Mouse (Mus musculus) brain, embryonic 14.5 days (tissue): ENCODE data around the gene Crybg1. TPM values are rescaled to one million over a fixed set of nuclear protein-coding genes. Genes with fewer than 3 reads are reported as not detected.
A peak's percentile ranks its signal among the peaks of the same experiment; 100 is the strongest.

Experiments used
- DNase-seq: peaks from one replicate; pipeline ENCODE4 v3.0.0-alpha.2; 2011; ENCODE audit warnings: low read depth
- CTCF ChIP-seq: fragments of 200-500 bp; IDR thresholded peaks from 2 replicates; pipeline ENCODE4 v1.5.1; 2012; ENCODE audit warnings: inconsistent platforms, mild to moderate bottlenecking, moderate library complexity, borderline replicate concordance; ENCODE audit not compliant: insufficient read depth, insufficient read length; ENCODE audit errors: extremely low read depth
- POLR2A ChIP-seq: fragments of 200-500 bp; IDR thresholded peaks from 2 replicates; pipeline ENCODE4 v1.6.1; 2012; ENCODE audit warnings: mild to moderate bottlenecking, inconsistent platforms, borderline replicate concordance; ENCODE audit not compliant: poor library complexity, insufficient read depth, insufficient read length, severe bottlenecking; ENCODE audit errors: extremely low read depth
- polyA plus RNA-seq: library from polyadenylated mRNA; depleted of rRNA; stranded (reverse); fragments of >200 nt; gene quantifications from 2 replicates; pipeline ENCODE4 v1.2.3, GENCODE M21; 2012; rRNA removed

Gene Crybg1
- polyA plus RNA-seq, 1 experiment: 0.36 TPM

GRCm38 (mm10) chr10:43916737-43917136 lies 231.9 kb downstream of the Crybg1 start:
- no peak for TF ChIP-seq CTCF
- TF ChIP-seq POLR2A: no peak
- DNase-seq: no peak

- TF ChIP-seq CTCF (no peak), POLR2A (no peak)
- no peak for DNase-seq
These were observed 232.5 kb downstream of the Crybg1 start for GRCm38 (mm10) chr10:43916181-43916580.

DNA sequence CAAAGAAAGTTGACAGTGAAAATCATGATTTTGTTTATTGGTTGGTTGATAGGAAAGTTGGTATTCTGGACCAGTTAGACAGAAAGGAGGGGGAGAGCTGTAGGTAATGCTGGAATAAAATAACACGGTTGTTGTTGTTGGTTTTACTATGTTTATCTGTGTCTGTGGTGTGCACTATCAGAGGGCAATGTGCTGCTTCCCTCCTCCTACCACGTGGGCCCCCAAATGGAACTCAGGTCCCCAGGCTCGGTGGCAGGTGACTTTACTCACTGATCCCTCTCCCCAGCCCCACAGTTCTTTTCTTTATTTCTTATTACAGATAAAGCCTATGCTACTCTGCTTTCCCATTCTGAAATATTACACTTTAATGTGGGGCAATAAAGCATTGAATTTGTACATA lies 236.4 kb downstream of the Crybg1 start:
- no peak for TF ChIP-seq CTCF
- TF ChIP-seq POLR2A: no peak
- no peak for DNase-seq

GRCm38 (mm10) chr10:43910873-43911142 lies 237.8 kb downstream of the Crybg1 start:
- no peak for TF ChIP-seq CTCF
- TF ChIP-seq POLR2A: no peak
- DNase-seq: peak; percentile 3

DNA sequence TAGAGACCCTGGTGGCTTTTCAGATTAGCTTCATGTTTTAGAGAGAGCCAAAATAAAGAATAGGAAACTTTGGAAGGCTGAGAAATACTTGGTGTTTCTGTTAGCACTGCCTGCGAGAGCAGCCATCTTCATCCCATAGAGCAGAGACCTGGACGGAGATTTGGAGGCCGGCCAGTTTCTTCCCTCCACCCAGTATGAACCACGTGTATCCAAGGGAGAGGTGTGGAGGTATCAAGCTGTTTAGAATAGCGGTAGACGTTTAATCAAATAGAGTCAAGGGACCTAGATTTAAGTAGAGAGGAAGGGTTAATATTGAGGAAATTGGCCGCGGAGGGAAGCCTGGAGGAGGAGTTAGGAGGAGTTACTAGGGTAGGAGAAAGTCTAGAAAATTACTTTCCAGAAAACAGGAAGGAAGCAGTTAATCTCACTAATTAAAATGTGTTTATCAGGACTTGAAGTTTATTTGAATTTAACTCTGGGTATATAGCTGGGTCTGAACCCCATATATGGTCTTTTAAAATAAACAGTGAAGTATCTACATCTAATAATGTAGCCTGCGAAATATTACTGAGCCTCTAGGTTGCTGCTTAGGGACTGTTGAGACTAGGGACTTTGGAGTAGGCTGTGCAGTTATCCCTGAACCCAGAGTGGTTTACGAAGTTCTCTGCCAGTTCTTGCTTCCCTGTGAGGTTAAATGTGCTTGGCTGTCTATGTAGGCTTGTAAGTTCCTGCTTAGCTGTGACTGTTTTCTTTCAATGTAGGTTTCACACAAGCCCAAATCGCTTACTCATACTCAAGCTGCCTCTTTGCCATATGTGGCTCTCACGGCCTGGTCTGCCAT lies 238.4 kb downstream of the Crybg1 start:
- TF ChIP-seq POLR2A: no peak
- TF ChIP-seq CTCF: no peak
- DNase-seq: no peak

DNA sequence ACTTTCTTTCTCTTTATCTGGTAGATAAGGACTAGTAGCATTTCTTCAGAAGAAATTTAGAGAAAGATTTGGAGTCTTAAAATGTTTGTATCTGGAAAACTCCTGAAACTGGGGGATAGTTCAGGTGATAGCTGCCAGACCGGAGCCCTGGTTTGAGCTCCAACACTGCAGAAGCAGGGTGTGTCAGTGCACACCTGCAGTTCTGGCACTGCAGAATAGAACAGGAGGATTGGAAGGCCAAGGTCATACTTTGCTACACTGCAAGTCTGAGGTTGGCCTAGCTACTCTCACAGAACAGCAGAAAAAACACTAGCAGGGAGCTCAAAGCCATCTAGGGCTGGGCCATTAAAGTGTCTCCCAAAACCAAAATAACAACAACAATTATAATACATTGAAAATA lies 244.1 kb downstream of the Crybg1 start:
- no peak for TF ChIP-seq POLR2A
- no peak for TF ChIP-seq CTCF
- DNase-seq: no peak

DNA sequence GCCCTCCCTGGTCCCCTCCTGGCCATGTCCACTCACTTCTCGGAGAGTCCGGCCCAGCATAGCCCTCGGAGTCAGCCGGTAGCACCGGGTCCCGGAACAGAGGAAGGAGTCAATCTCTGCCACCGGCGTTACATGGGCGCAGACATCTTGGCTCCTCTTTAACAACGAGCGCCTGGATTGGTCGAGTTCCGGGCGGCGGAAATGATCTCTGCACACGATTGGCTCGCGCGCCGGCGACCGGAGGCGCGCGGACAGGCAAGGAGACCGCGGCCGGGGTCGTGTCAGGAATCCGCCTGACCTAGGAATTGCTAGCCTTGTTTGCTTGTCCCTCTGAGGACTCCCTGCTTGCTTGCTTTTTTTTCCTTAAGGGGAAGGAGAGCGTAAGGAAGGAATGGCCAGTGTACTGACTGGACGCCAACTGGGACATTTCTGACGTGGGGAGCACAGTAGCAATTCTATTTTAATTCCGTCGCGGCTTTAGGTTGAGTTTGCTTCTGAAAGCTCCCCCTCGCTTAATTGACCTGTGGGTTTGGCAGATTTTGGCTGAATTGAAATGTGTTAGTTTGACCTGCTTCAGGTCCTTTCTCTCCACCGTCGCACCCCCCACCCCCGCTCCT lies 247.0 kb downstream of the Crybg1 start, which contains the start of the genes Qrsl1 and Rtn4ip1:
Gene Qrsl1 (minus strand): TSS at position 168 of the 617 bp plus-strand sequence.
Gene Rtn4ip1 (plus strand): TSS at position 230 of the 617 bp plus-strand sequence.
- TF ChIP-seq CTCF (no peak), POLR2A (peak; percentile 53; the same call in 1 of the 2 replicates)

DNA sequence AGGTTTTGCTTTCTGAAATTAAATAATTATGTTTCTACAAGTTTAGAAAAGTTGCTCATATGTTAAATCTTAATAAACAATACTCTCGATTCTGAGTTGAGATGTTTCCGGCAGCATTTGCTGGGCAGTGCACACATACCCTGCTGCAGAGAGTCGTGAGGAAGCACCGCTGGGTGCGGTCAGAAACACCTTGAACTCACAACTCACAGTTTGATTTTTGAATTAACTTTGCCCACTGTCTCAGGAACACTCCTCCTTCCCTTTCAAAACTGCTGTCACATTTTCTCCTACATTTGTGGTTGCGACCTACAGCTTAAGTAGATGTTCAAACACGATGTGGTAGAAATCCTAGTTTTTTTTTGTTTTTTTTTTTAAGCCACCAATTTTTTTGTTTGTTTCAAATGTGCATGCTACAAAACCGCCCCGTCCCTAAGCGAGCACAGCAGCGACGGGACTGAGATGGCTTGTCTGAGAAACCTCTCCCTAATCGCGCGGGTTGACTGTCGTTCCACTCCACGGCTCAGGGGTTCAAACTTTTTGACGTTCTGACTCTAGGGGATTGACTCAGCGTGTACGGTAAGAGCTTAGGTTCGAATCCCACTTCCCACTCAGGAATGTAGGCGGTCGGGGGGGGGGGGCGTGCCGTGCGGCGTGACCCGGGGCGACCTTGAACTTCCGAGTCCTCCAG lies 247.6 kb downstream of the Crybg1 start:
- no peak for DNase-seq
- TF ChIP-seq POLR2A (no peak), CTCF (no peak)

More for the DNA sequence above, 247.0 kb downstream of the Crybg1 start, which contains the start of the genes Qrsl1 and Rtn4ip1:
- peak; percentile 97 for DNase-seq

Other genes with a start within 250 kb of the Crybg1 start
- 19.6 and 23.4 TPM in 2 replicates for gene Qrsl1, start 247.1 kb downstream of the Crybg1 start, polyA plus RNA-seq
- 12.1 and 12.8 TPM in 2 replicates for gene Rtn4ip1, start 247.0 kb downstream of the Crybg1 start, polyA plus RNA-seq
- 21.7 and 22.7 TPM in 2 replicates for gene Atg5, start 119.5 kb upstream of the Crybg1 start, polyA plus RNA-seq